Mouse (Mus musculus) G1E (cell line): Measurements from ENCODE around the gene Cacnb1.

ENCODE experiments used
- CTCF ChIP-seq: IDR thresholded peaks from 2 replicates; pipeline ENCODE4 v1.5.1; 2012; ENCODE audit warnings: low read depth, low read length, inconsistent platforms, mixed read lengths
- GATA1 ChIP-seq: IDR thresholded peaks from 2 replicates; pipeline ENCODE4 v1.6.1; 2012; ENCODE audit warnings: borderline replicate concordance, low read length, inconsistent platforms, mixed read lengths
- GATA2 ChIP-seq: IDR thresholded peaks from 2 replicates; pipeline ENCODE4 v1.6.1; 2012; ENCODE audit warnings: low read depth, low read length, inconsistent platforms, borderline replicate concordance
- POLR2AphosphoS5 ChIP-seq: IDR thresholded peaks from 2 replicates; pipeline ENCODE4 v1.6.1; 2012; ENCODE audit warnings: low read depth, low read length, inconsistent platforms; ENCODE audit not compliant: insufficient replicate concordance
- TAL1 ChIP-seq: conservative IDR thresholded peaks from 2 replicates; pipeline ENCODE4 v1.6.1; 2012; ENCODE audit warnings: low read depth, low read length, inconsistent platforms, mixed read lengths

GRCm38 (mm10) chr11:98061904-98062562, 39.2 kb upstream of the Cacnb1 start:
- TF ChIP-seq GATA1 (no peak), CTCF (no peak), POLR2AphosphoS5 (no peak), GATA2 (no peak), TAL1 (no peak)
